In the genomic region with DNA sequence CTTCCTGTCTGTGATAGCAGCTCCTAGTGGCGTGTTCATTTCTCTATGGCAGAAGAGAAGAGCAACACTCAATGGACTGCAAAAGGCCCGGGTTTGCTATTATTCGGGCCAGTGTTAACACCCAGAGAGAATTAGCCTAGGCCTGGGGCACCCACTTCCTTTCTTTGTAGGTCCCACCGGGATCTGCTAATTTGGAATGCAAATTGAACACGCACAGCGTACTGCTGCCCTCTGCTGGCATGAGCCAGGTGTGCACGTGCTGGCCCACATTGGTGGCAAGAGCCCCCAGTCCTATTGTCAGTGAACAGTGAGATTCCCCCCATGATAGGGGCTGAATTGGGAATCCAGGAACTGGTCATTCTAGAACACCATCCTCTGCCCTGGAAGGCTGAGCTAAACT, we compare ENCODE assay signal across 8 mouse cellular contexts.
A peak's percentile ranks its signal among the peaks of the same experiment; 100 is the strongest.
DNase-seq lines count a peak whose midpoint lies in the region; ATAC-seq and TF ChIP-seq lines count a peak whose summit lies in the region.

No protein-coding gene starts in this region.

- H3K9me3 ChIP-seq in CH12.LX (replicated peaks; ENCODE audit: low read length), result no peaks in the 10 kb centered on the region
- no peaks in the 10 kb centered on the region for H3K9me3 ChIP-seq in forebrain, postnatal 0 days (ENCODE audit: low read length)
- H3K9me3 ChIP-seq in lung, embryonic 16.5 days (ENCODE audit: control insufficient read depth, low read length), result no peaks in the 10 kb centered on the region

- 0 out of 2 replicates have a peak, but pooled peaks have one; percentile 18 for ATAC-seq in forebrain, postnatal 0 days
- ATAC-seq in lung, embryonic 16.5 days (ENCODE audit: low read depth), result no peak

- peak; percentile 96 for DNase-seq in CH12.LX (ENCODE audit: extremely low read depth)
- DNase-seq in c-Kit-positive CD71-positive TER-119-positive erythroid progenitor cells, embryonic 14.5 days (ENCODE audit: low spot score), result peak; percentile 24
- peak; percentile 87 for DNase-seq in forebrain, postnatal 0 days
- peak; percentile 90 for DNase-seq in heart, postnatal 4 days
- DNase-seq in layer of hippocampus, adult 9-10 months (ENCODE audit: low spot score), result peak; percentile 35
- peak; percentile 80 for DNase-seq in ovary, postnatal 14 days (ENCODE audit: low spot score)
- DNase-seq in thymus, postnatal 10 days (ENCODE audit: low spot score in 2 of 2), result peak; percentile 45 to 75

- H3K27me3 ChIP-seq in CH12.LX (replicated peaks), result no peaks in the 10 kb centered on the region
- peaks cover 18% of the 10 kb centered on the region; the same call in 1 of the 2 replicates for H3K27me3 ChIP-seq in forebrain, postnatal 0 days (ENCODE audit: insufficient read depth, low read length)
- H3K27me3 ChIP-seq in lung, embryonic 16.5 days (ENCODE audit: control insufficient read depth, insufficient read depth, low read depth, low read length), result no peaks in the 10 kb centered on the region

- dilution Hi-C loops in CH12.LX (cut with MboI; ENCODE audit: extremely low pct_ligation_motif_present, extremely low pct_unique_long_range_greater_than_20kb, low sequenced_read_pairs), result no loop called here

- WGBS in forebrain, postnatal 0 days, result 2% methylated on average over 7 of the region's 7 CpGs
- 2% methylated on average over 7 of the region's 7 CpGs for WGBS in lung, embryonic 16.5 days

- H3K27ac ChIP-seq in CH12.LX (ENCODE audit: insufficient read depth, low read depth), result no peak overlapping the region
- no peak overlapping the region for H3K27ac ChIP-seq in forebrain, postnatal 0 days (ENCODE audit: low read depth, low read length)
- no peak overlapping the region for H3K27ac ChIP-seq in lung, embryonic 16.5 days (ENCODE audit: low read length)

- no peak overlapping the region for H3K4me2 ChIP-seq in CH12.LX (ENCODE audit: insufficient read depth, low read depth, poor library complexity, severe bottlenecking)
- H3K4me2 ChIP-seq in forebrain, postnatal 0 days (ENCODE audit: low read depth), result peak overlapping the region; percentile 31
- H3K4me2 ChIP-seq in lung, embryonic 16.5 days (ENCODE audit: low read depth, low read length), result peak overlapping the region; percentile 49

- H3K79me2 ChIP-seq in CH12.LX (replicated peaks; ENCODE audit: control insufficient read depth, extremely low read depth, insufficient read depth, poor library complexity, severe bottlenecking), result no peaks in the 10 kb centered on the region

- peaks cover 2 to 15% of the 10 kb centered on the region in 2 experiments; a peak in 3 of 4 replicates for H3K4me1 ChIP-seq in CH12.LX (ENCODE audit: control insufficient read depth in 1 of 2, insufficient read depth in 2 of 2)
- H3K4me1 ChIP-seq in forebrain, postnatal 0 days (ENCODE audit: insufficient read depth), result no peaks in the 10 kb centered on the region
- no peaks in the 10 kb centered on the region for H3K4me1 ChIP-seq in lung, embryonic 16.5 days (replicated peaks; ENCODE audit: control insufficient read depth, insufficient read depth, low read length)

- TF ChIP-seq POLR2A in CH12.LX (IDR thresholded peaks at IDR 0.05; ENCODE audit: low read depth, low read length), result peak; percentile 48; the same call in 1 of the 2 replicates

- peak; percentile 78 for TF ChIP-seq EP300 in CH12.LX (IDR thresholded peaks at IDR 0.05; ENCODE audit: low read length)

- H3K36me3 ChIP-seq in CH12.LX (replicated peaks in 1 of 2; ENCODE audit: control insufficient read depth in 1 of 2, insufficient read depth in 1 of 2, low read length in 1 of 2), result peaks cover 8 to 33% of the 10 kb centered on the region in 2 experiments
- no peaks in the 10 kb centered on the region for H3K36me3 ChIP-seq in forebrain, postnatal 0 days (ENCODE audit: insufficient read depth)
- no peaks in the 10 kb centered on the region for H3K36me3 ChIP-seq in lung, embryonic 16.5 days (ENCODE audit: control insufficient read depth, insufficient read depth, low read length)

- no peak overlapping the region for H3K9ac ChIP-seq in CH12.LX (ENCODE audit: insufficient read depth, low read depth)
- no peak overlapping the region for H3K9ac ChIP-seq in forebrain, postnatal 0 days
- H3K9ac ChIP-seq in lung, embryonic 16.5 days (ENCODE audit: low read length), result no peak overlapping the region

- in situ Hi-C loops in CH12.LX (cut with MboI; ENCODE audit: low pct_ligation_motif_present, low pct_unique_long_range_greater_than_20kb, low sequenced_read_pairs), result no loop called here

- H3K4me3 ChIP-seq in CH12.LX (replicated peaks in 1 of 3; ENCODE audit: low read depth in 2 of 3, low read length in 2 of 3, poor library complexity in 1 of 3), result no peak overlapping the region
- H3K4me3 ChIP-seq in forebrain, postnatal 0 days (ENCODE audit: low read depth, low read length), result no peak overlapping the region
- H3K4me3 ChIP-seq in lung, embryonic 16.5 days (ENCODE audit: low read length), result peak overlapping the region; percentile 23

- TF ChIP-seq CTCF in CH12.LX (conservative IDR thresholded peaks at IDR 0.05 in 1 of 2, IDR thresholded peaks at IDR 0.05 in 1 of 2; ENCODE audit: low read depth in 2 of 2, low read length in 2 of 2), result peak; percentile 91 to 97
- peak; percentile 98 for TF ChIP-seq CTCF in forebrain, postnatal 0 days (IDR thresholded peaks at IDR 0.05; ENCODE audit: low read depth)

- peak; percentile 98 for TF ChIP-seq RAD21 in CH12.LX (IDR thresholded peaks at IDR 0.05; ENCODE audit: low read depth, low read length)

TF ChIP-seq in CH12.LX, 34 proteins besides CTCF, POLR2A, EP300 and RAD21:
- TF ChIP-seq MXI1 (IDR thresholded peaks at IDR 0.05; ENCODE audit: low read depth, low read length) (peak; percentile 73; the same call in 1 of the 2 replicates), CHD2 (IDR thresholded peaks at IDR 0.05; ENCODE audit: low read length) (peak; percentile 67), MEF2A (IDR thresholded peaks at IDR 0.05; ENCODE audit: borderline replicate concordance, low read depth, low read length) (peak; percentile 92; the same call in 1 of the 2 replicates), ZMIZ1 (IDR thresholded peaks at IDR 0.05; ENCODE audit: low read depth, low read length) (no peak), UBTF (IDR thresholded peaks at IDR 0.05; ENCODE audit: low read depth, low read length) (no peak), MAX (IDR thresholded peaks at IDR 0.05; ENCODE audit: low read length) (peak; percentile 99), MAFK (IDR thresholded peaks at IDR 0.05; ENCODE audit: insufficient replicate concordance, low read length) (no peak), KAT2A (IDR thresholded peaks at IDR 0.05; ENCODE audit: insufficient replicate concordance, low read length) (no peak; the same call in 1 of the 2 replicates), JUN (IDR thresholded peaks at IDR 0.05; ENCODE audit: insufficient read depth, low read depth, low read length) (peak; percentile 39), ZKSCAN1 (IDR thresholded peaks at IDR 0.05; ENCODE audit: borderline replicate concordance, low read depth, low read length) (no peak), E2F4 (IDR thresholded peaks at IDR 0.05; ENCODE audit: insufficient replicate concordance, low read depth, low read length) (no peak), ETS1 (conservative IDR thresholded peaks at IDR 0.05; ENCODE audit: low read depth, low read length) (peak; percentile 83), MAZ (IDR thresholded peaks at IDR 0.05; ENCODE audit: low read depth, low read length) (peak; percentile 94), JUND (conservative IDR thresholded peaks at IDR 0.05; ENCODE audit: low read depth, low read length) (0 out of 2 replicates have a peak, but pooled peaks have one; percentile 66), PAX5 (IDR thresholded peaks at IDR 0.05; ENCODE audit: low read length) (no peak), MYC (IDR thresholded peaks at IDR 0.05; ENCODE audit: low read depth, low read length) (peak; percentile 99), IRF4 (IDR thresholded peaks at IDR 0.05; ENCODE audit: low read depth, low read length) (peak; percentile 91), GABPA (IDR thresholded peaks at IDR 0.05; ENCODE audit: insufficient replicate concordance, low read depth, low read length) (no peak), BHLHE40 (IDR thresholded peaks at IDR 0.05; ENCODE audit: low read depth, low read length) (peak; percentile 98), NELFE (IDR thresholded peaks at IDR 0.05; ENCODE audit: low read depth, low read length) (no peak; the same call in 1 of the 2 replicates), TBP (conservative IDR thresholded peaks at IDR 0.05; ENCODE audit: low read depth, low read length) (0 out of 2 replicates have a peak, but pooled peaks have one; percentile 49), POLR2AphosphoS2 (IDR thresholded peaks at IDR 0.05; ENCODE audit: low read depth, low read length) (no peak; the same call in 1 of the 2 replicates), USF2 (conservative IDR thresholded peaks at IDR 0.05; ENCODE audit: low read depth, low read length) (0 out of 2 replicates have a peak, but pooled peaks have one; percentile 10), ZC3H11A (IDR thresholded peaks at IDR 0.05; ENCODE audit: low read depth, low read length) (peak; percentile 96), RCOR1 (conservative IDR thresholded peaks at IDR 0.05; ENCODE audit: low read depth, low read length) (no peak; the same call in 1 of the 2 replicates), CHD1 (IDR thresholded peaks at IDR 0.05; ENCODE audit: low read depth, low read length) (peak; percentile 89; the same call in 1 of the 2 replicates), USF1 (IDR thresholded peaks at IDR 0.05; ENCODE audit: low read depth, low read length) (peak; percentile 46), ELF1 (IDR thresholded peaks at IDR 0.05; ENCODE audit: low read depth, low read length) (peak; percentile 90), NRF1 (IDR thresholded peaks at IDR 0.05; ENCODE audit: low read depth, low read length) (no peak), SIN3A (IDR thresholded peaks at IDR 0.05; ENCODE audit: low read length) (peak; percentile 80; the same call in 1 of the 2 replicates), TCF12 (IDR thresholded peaks at IDR 0.05; ENCODE audit: low read depth, low read length) (peak; percentile 77), HCFC1 (IDR thresholded peaks at IDR 0.05; ENCODE audit: low read depth, low read length) (peak; percentile 66), ZNF384 (IDR thresholded peaks at IDR 0.05; ENCODE audit: low read depth, low read length) (0 out of 2 replicates have a peak, but pooled peaks have one; percentile 17), SMC3 (IDR thresholded peaks at IDR 0.05; ENCODE audit: low read depth, low read length) (peak; percentile 98)

Comparison
In these comparisons a context has a peak if more than half of its experiments do, and no peak if none do; other contexts are left out.
1. DNase-seq: peak in every context shown above with its lines; median percentile 96 in CH12.LX; 90 in heart, postnatal 4 days; 87 in forebrain, postnatal 0 days; 80 in ovary, postnatal 14 days; 60 in thymus, postnatal 10 days; 35 in layer of hippocampus, adult 9-10 months; 24 in c-Kit-positive CD71-positive TER-119-positive erythroid progenitor cells, embryonic 14.5 days.